Mouse (Mus musculus) small intestine, adult 2 months (tissue): Measurements from ENCODE around the gene Cntn5.

Experiments
- CTCF ChIP-seq: fragments of 200-500 bp; IDR thresholded peaks from 2 replicates; pipeline ENCODE4 v1.5.1; 2012; ENCODE audit warnings: low read depth, mild to moderate bottlenecking, control low read depth, inconsistent platforms, low read length, moderate library complexity, mixed read lengths; ENCODE audit not compliant: insufficient replicate concordance, insufficient read length; ENCODE audit errors: extremely low read depth
- POLR2A ChIP-seq: fragments of 200-500 bp; IDR thresholded peaks from 2 replicates; pipeline ENCODE4 v1.6.1; 2012; ENCODE audit warnings: low read depth, mild to moderate bottlenecking, control low read depth, inconsistent platforms, low read length, moderate library complexity

DNA sequence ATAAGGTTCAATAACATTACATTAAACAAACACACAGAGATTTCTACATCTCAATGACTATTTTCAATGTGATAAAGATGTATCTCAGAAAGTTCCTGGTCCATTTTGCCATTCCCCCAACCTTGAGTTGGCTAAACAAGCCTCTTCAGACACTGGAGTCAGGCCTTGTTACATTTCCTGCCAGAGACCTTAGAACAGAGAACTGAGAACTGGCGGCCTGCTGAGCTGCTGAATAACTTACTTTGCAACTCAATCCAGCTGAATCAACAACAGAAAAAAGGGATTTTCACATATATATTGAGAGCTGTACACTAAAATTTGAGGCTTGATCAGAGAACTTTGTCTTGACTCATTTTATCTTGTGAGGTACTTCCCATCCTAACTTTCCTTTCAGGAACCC, 24.8 kb downstream of the Cntn5 start:
- TF ChIP-seq CTCF (no peak), POLR2A (no peak)
